Mouse (Mus musculus) MEL (cell line): ENCODE measurements around the gene Cachd1.

Experiments
- BHLHE40 ChIP-seq: IDR thresholded peaks from 2 replicates; pipeline ENCODE4 v1.6.1; 2012; ENCODE audit warnings: low read depth, mild to moderate bottlenecking, inconsistent platforms, low read length, improper control_type of control experiment, borderline replicate concordance
- CTCF ChIP-seq, 3 experiments: IDR thresholded peaks in 2 of 3; conservative IDR thresholded peaks in 1 of 3; 2 replicates each; pipeline ENCODE4 v1.5.1; 2011 to 2012; ENCODE audit warnings: low read length in 3 of 3, low read depth in 2 of 3, mild to moderate bottlenecking in 2 of 3, improper control_type of control experiment in 1 of 3, inconsistent platforms in 1 of 3, mixed read lengths in 1 of 3, moderate library complexity in 1 of 3; ENCODE audit not compliant: control insufficient read depth in 1 of 3, insufficient read depth in 1 of 3, poor library complexity in 1 of 3, severe bottlenecking in 1 of 3
- E2F4 ChIP-seq: IDR thresholded peaks from 2 replicates; pipeline ENCODE4 v1.6.1; 2011; ENCODE audit warnings: low read depth, low read length, improper control_type of control experiment, borderline replicate concordance
- EP300 ChIP-seq, 2 experiments: IDR thresholded peaks; 2 replicates each; pipeline ENCODE4 v1.6.1; 2011; ENCODE audit warnings: improper control_type of control experiment in 2 of 2, low read length in 2 of 2, low read depth in 1 of 2, mild to moderate bottlenecking in 1 of 2
- GABPA ChIP-seq: IDR thresholded peaks from 2 replicates; pipeline ENCODE4 v1.6.1; 2012; ENCODE audit warnings: low read depth, mild to moderate bottlenecking, inconsistent platforms, low read length, improper control_type of control experiment, moderate library complexity
- MAX ChIP-seq: IDR thresholded peaks from 2 replicates; pipeline ENCODE4 v1.6.1; 2011; ENCODE audit warnings: low read length, improper control_type of control experiment
- POLR2A ChIP-seq, 2 experiments: IDR thresholded peaks; 2 replicates each; pipeline ENCODE4 v1.6.1; 2011 to 2012; ENCODE audit warnings: low read length in 2 of 2, mild to moderate bottlenecking in 2 of 2, control low read depth in 1 of 2, improper control_type of control experiment in 1 of 2, low read depth in 1 of 2, moderate library complexity in 1 of 2; ENCODE audit not compliant: control insufficient read depth in 1 of 2, insufficient read depth in 1 of 2, poor library complexity in 1 of 2
- POLR2AphosphoS2 ChIP-seq: IDR thresholded peaks from 2 replicates; pipeline ENCODE4 v1.6.1; 2011; ENCODE audit warnings: low read length, improper control_type of control experiment
- POLR2AphosphoS5 ChIP-seq: IDR thresholded peaks from 2 replicates; pipeline ENCODE4 v1.6.1; 2012; ENCODE audit warnings: low read depth, borderline replicate concordance, mild to moderate bottlenecking, inconsistent platforms, low read length, moderate library complexity, mixed read lengths
- SMC3 ChIP-seq: IDR thresholded peaks from 2 replicates; pipeline ENCODE4 v1.6.1; 2011; ENCODE audit warnings: low read depth, low read length, improper control_type of control experiment
- TAL1 ChIP-seq: IDR thresholded peaks from 2 replicates; pipeline ENCODE4 v1.6.1; 2012; ENCODE audit warnings: mild to moderate bottlenecking, inconsistent platforms, low read length, moderate library complexity, mixed read lengths
- UBTF ChIP-seq: IDR thresholded peaks from 2 replicates; pipeline ENCODE4 v1.6.1; 2012; ENCODE audit warnings: low read depth, mild to moderate bottlenecking, inconsistent platforms, low read length, improper control_type of control experiment, moderate library complexity, borderline replicate concordance; ENCODE audit not compliant: insufficient read depth
- ZKSCAN1 ChIP-seq: IDR thresholded peaks from 2 replicates; pipeline ENCODE4 v1.6.1; 2012; ENCODE audit warnings: low read depth, mild to moderate bottlenecking, inconsistent platforms, low read length, improper control_type of control experiment, moderate library complexity

DNA sequence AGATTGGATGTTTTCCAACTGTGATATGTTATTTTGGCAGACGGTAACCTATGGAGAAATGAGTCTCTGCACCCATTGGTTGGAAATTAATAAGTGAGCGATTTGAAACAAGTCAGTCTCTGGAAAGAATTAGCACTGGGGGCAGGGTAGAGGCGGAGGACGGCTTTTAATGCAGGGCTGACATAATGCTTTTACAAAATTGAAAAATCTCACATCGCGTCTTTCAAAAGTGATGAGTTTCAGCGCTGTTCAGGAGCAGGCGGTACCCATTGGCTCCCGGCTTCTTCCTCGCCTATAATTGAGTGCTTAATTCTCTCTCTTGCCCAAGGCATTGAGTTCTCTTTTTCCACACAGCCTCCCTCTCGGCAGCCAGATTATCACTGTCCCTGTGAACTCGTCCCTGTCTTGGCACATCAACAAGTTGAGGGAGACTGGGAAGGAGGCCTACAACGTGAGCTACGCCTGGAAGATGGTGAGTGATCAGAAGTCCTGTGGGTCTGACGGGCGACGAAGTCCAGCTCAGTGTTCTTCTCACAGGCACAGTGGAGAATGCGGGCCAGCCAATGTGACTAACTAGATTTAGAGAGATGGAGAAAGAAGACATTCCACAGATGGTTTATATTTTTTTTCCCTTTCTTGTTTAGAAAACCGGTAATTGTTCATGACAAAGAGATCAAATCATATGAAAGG, 191.4 kb downstream of the Cachd1 start:
- TF ChIP-seq EP300 (IDR thresholded peaks at IDR 0.05; ENCODE audit: low read depth in 1 of 2, low read length in 2 of 2) (no peak), TAL1 (no peak), POLR2AphosphoS5 (no peak), CTCF (IDR thresholded peaks at IDR 0.05 in 2 of 3, conservative IDR thresholded peaks at IDR 0.05 in 1 of 3; ENCODE audit: control insufficient read depth in 1 of 3, insufficient read depth in 1 of 3, low read depth in 2 of 3, low read length in 3 of 3, poor library complexity in 1 of 3, severe bottlenecking in 1 of 3) (no peak), POLR2A (IDR thresholded peaks at IDR 0.05; ENCODE audit: control insufficient read depth in 1 of 2, insufficient read depth in 1 of 2, low read depth in 1 of 2, low read length in 2 of 2, poor library complexity in 1 of 2) (no peak), BHLHE40 (no peak), GABPA (no peak), ZKSCAN1 (no peak), MAX (no peak), POLR2AphosphoS2 (no peak), SMC3 (no peak), E2F4 (no peak), UBTF (no peak)
